Mouse (Mus musculus): ENCODE measurements around the gene Ak3.
"Not testable (repeated sequence)": the region's sequence is repeated elsewhere in the genome, so short reads cannot be mapped to it uniquely, and the experiment has no call there.

Ak3 gene

DNA sequence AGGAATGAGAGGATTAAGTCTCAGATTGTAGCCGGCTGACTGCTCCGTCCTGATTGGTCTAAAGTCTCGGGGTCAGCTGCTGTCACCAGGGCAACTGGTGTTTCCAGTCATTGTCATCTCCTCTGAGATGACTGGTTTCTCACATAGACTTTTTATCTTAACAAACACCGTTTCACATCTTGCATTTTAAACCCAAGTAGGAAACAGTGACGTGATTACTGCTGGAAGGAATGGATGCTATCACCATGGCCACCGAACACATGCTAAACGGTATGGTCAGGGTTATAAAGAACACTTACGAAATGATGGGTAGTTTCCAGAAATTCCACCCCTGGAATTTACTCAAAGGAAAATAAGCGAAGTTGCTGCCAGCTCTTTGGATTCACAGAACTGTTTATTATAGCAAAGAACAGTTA, 3.4 kb downstream of the Ak3 start:
- no peak for DNase-seq (ENCODE audit: low read depth)

DNA sequence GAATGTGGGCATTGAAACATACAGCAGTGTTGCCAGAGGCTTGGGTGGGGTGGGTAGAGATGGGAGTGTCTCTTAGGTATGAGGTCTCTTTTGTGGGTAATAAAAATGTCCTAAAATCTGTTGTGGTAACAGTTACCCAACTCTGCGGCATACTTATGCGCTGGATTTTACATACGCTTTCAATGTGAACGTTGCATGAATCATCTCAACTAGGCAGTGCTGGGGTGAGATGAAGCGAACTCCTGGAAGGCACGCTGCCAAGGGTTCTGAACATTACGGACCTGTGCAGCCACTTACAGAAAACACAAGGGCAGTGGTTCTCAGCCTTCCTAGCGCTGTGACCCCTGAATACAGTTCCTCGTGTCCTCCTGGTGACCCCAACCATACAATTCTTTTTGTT, 5.1 kb downstream of the Ak3 start:
- no peak for DNase-seq (ENCODE audit: low read depth)

DNA sequence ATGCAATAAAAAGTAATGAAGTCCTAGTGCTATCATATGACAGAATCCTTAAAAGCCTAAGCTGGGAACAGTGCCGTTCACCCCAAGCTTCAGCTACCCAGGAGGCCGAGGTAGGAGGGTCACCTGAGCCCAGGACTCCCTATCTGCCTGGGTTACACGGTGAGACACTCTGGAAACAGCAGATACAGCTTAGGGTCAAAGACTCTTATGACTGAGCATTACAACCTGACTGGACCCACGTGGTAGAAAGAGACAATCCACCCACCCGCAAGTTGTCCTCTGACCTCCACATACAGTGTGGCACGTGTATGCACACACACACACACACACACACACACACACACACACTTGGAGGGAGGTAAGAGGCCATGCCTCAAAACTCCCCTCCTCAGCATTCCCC, 5.6 kb downstream of the Ak3 start:
- DNase-seq (ENCODE audit: low read depth): no peak

- no peak for DNase-seq (ENCODE audit: low read depth)
These were observed 7.6 kb downstream of the Ak3 start for GRCm38 (mm10) chr19:29040206-29040605.

DNA sequence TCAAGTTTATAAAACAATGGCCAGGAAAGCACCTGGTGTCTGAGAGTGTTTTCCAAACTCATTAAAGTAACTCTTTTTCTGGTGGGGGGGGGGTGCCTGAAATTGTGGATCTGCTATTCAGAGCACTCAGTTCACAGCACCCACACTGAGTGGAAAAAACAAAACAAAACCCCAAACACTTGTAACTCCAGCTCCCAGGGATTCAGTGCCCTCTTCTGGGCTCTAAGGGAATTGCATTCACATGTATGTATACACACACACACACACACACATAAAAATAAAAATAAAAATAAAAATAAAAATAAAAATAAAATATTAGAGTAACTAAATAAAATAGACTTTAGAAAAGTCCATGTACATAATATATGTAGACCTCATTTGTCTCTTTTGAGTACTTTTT, 8.4 kb downstream of the Ak3 start:
- DNase-seq (ENCODE audit: low read depth): no peak

DNA sequence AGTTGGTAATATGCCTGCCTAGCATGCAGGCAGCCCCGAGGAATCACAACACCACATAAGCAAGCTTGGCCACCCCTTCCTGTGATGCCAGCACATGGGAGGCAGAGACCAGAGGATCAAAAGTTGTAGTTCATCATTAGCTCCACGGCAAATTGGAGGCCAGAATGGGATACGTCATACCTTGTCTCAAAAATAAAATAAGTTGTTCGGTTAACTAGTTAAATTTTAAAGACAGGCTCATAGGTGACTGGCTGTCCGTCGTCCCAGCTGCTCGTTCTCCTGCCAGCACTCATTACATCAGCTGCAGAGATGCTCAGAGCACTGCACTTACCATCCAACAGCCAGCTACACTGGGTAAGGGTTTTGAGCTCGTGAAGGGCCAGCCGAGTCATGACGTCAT, 10.2 kb downstream of the Ak3 start:
- no peak for DNase-seq (ENCODE audit: low read depth)

GRCm38 (mm10) chr19:29037026-29037425, 10.7 kb downstream of the Ak3 start:
- no peak for DNase-seq (ENCODE audit: low read depth)

GRCm38 (mm10) chr19:29032662-29033061, 15.1 kb downstream of the Ak3 start:
- DNase-seq (ENCODE audit: low read depth): no peak

- no peak for DNase-seq (ENCODE audit: low read depth)
These were observed 16.0 kb downstream of the Ak3 start for GRCm38 (mm10) chr19:29031788-29032187.

- no peak for DNase-seq (ENCODE audit: low read depth)
These were observed 23.3 kb downstream of the Ak3 start for GRCm38 (mm10) chr19:29024391-29024947.

DNA sequence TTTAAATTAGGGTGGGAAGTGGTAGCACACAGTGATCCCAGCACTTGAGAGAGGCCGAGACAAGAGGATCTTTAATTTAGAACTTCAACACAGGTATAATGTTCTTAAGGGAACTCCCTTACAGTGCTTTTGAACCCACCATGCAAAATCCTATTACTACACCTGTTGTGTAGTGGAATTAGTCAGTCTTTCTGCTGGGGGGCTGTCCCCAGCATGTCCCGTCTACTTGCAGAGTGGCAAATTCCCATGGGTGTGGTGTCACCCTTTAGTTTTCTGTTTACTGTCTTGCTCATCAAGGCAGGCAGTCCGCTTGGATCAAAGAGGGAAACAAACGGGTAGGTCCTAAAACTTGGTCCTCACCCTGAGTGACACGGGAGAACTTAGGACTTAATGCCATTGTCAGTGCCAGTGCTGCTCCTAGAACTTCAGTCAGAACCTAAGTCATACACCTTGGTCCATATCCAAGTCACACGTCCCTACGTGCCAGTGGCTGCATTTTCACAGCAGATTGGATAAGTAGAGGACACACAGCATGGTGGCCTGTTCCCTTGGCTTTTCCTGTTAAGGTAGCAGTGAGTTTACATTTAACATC, 25.9 kb downstream of the Ak3 start:
- no peak for DNase-seq (ENCODE audit: low read depth)

GRCm38 (mm10) chr19:29019647-29020046, 28.1 kb downstream of the Ak3 start:
- DNase-seq (ENCODE audit: low read depth): no peak

DNA sequence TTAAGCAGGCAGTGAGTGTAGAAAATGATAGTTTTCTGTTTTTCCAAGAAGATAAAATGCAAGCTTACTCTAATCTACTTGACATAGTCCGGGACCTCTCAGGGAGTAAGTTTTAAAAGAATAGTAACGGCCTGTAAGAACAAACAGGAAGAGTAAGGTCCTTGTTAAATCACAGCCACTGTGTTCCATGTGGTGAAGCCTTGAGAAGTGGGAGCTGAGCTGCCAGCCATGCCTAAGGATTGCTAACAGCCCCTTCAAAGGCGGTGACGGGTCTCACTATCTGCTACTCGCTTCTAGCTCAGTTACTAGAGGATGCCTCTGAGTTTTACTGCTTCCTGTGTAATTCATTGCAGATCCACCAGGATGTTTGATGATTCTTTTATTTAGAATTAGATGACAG, 31.0 kb downstream of the Ak3 start:
- no peak for DNase-seq (ENCODE audit: low read depth)

DNA sequence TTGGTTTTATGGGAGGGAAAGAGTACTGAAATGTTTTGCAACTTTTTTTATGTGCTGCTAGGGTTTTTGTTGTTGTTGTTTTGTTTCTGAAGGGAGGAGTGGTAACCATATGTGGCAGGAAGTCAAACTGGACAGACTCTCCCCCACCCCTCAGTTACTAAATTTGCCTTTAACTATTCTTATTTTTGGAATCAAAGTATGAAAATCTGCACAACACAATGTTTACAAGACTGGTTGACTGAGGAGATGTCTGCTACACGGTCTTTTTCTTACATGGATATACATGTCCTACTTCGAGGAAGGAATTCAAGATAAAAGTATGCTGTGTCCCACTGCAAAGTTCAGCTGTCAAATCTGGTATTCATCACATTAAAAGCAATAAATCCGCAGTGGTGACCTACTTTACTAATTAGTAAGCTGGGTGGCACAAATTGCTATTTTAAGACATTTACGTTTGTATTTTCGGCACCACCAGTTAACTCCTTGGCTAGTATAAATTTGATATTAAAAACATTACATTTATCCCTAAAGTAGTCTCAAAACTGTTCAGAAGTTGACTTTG, 31.5 kb downstream of the Ak3 start:
- no peak for DNase-seq (ENCODE audit: low read depth)

- DNase-seq (ENCODE audit: low read depth): no peak
These were observed 32.2 kb downstream of the Ak3 start for GRCm38 (mm10) chr19:29015410-29016203.

- DNase-seq (ENCODE audit: low read depth): no peak
These were observed 33.2 kb downstream of the Ak3 start for GRCm38 (mm10) chr19:29014466-29015055.

DNA sequence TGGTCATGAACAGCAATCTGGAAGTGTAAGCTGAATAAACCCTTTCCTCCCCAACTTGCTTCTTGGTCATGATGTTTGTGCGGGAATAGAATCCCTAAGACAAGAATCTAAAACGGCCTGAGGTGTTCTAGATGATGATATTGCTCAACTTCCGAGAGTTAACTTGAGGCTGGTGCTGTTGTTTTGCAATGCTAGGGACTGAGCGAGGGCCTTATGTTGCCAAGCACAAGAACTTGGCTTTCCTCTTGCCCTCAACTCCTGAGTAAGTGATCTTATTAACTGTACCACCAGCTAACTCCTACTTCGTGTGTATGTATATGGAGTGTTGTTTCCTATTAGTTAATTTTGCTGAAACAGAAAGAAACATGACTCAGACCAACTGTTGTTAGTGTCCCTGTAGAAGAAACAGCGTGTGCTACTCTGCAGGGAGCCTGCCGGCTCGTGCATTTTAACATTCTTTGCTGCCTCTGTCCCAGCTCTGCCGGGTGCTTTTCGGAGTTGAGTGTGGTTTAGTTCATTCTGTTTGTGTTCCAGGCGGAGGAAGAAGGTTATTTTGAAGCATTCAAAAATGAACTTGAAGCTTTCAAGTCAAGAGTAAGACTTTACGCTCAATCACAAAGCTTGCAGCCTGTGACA, 36.3 kb downstream of the Ak3 start:
- DNase-seq (ENCODE audit: low read depth): no peak

- DNase-seq (ENCODE audit: low read depth): no peak
These were observed 38.7 kb downstream of the Ak3 start for GRCm38 (mm10) chr19:29009046-29009445.

- DNase-seq (ENCODE audit: low read depth): no peak
These were observed 39.6 kb downstream of the Ak3 start for GRCm38 (mm10) chr19:29008069-29008706.

GRCm38 (mm10) chr19:29000321-29000720, 47.4 kb downstream of the Ak3 start:
- not testable (repeated sequence) for DNase-seq (ENCODE audit: low read depth)

- no peak for DNase-seq (ENCODE audit: low read depth)
These were observed 49.7 kb downstream of the Ak3 start for GRCm38 (mm10) chr19:28997976-28998630.

All from naive thymus-derived CD4-positive, alpha-beta T cell, adult 2 months (primary cell).